Mouse (Mus musculus) MEL (cell line): ENCODE results near the gene Evi2a. TPM values are rescaled to one million over a fixed set of nuclear protein-coding genes. Genes with fewer than 3 reads are reported as not detected.
A peak's percentile ranks its signal among the peaks of the same experiment; 100 is the strongest.

Source experiments
- DNase-seq: peaks from one replicate; pipeline ENCODE4 v3.0.0; 2011; ENCODE audit warnings: low read depth, low spot score
- H3K27ac ChIP-seq: 2 replicates; pipeline ENCODE4 v1.5.1; 2012; ENCODE audit warnings: low read depth, mild to moderate bottlenecking, control low read depth, low read length, moderate library complexity; ENCODE audit not compliant: control insufficient read depth
- H3K27me3 ChIP-seq, 2 experiments: fragments of 150-350 bp in 1 of 2; sonication (generic) in 1 of 2; 2 replicates each; pipeline ENCODE4 v1.6.1; 2012; ENCODE audit warnings: low read length in 2 of 2, mild to moderate bottlenecking in 2 of 2, improper control_type of control experiment in 1 of 2, moderate library complexity in 1 of 2; ENCODE audit not compliant: insufficient read depth in 2 of 2, control insufficient read depth in 1 of 2
- H3K36me3 ChIP-seq, 2 experiments: 2 replicates each; pipeline ENCODE4 v1.6.1; 2012 to 2014; ENCODE audit warnings: low read length in 2 of 2, improper control_type of control experiment in 1 of 2, inconsistent platforms in 1 of 2, mild to moderate bottlenecking in 1 of 2; ENCODE audit not compliant: insufficient read depth in 2 of 2, control insufficient read depth in 1 of 2
- H3K4me1 ChIP-seq, 2 experiments: fragments of 150-350 bp in 1 of 2; sonication (generic) in 1 of 2; 2 replicates each; pipeline ENCODE4 v1.6.1; 2012; ENCODE audit warnings: low read length in 2 of 2, improper control_type of control experiment in 1 of 2, mild to moderate bottlenecking in 1 of 2; ENCODE audit not compliant: insufficient read depth in 2 of 2, control insufficient read depth in 1 of 2
- H3K4me3 ChIP-seq, 2 experiments: fragments of 150-350 bp in 1 of 2; sonication (generic) in 1 of 2; 2 replicates each; pipeline ENCODE4 v1.5.1; 2012; ENCODE audit warnings: low read depth in 2 of 2, low read length in 2 of 2, mild to moderate bottlenecking in 2 of 2, moderate library complexity in 2 of 2, control low read depth in 1 of 2, improper control_type of control experiment in 1 of 2; ENCODE audit not compliant: control insufficient read depth in 1 of 2, insufficient read depth in 1 of 2
- H3K79me2 ChIP-seq: 2 replicates; pipeline ENCODE4 v1.6.1; 2012; ENCODE audit warnings: mild to moderate bottlenecking, low read length, moderate library complexity; ENCODE audit not compliant: control insufficient read depth, poor library complexity, insufficient read depth
- H3K9ac ChIP-seq: 2 replicates; pipeline ENCODE4 v1.6.1; 2012; ENCODE audit warnings: low read depth, mild to moderate bottlenecking, control low read depth, low read length, moderate library complexity; ENCODE audit not compliant: control insufficient read depth, poor library complexity, severe bottlenecking
- H3K9me3 ChIP-seq: fragments of 150-350 bp; sonication (generic); replicated peaks from 2 replicates; pipeline ENCODE4 v1.6.1; 2012; ENCODE audit warnings: mild to moderate bottlenecking, low read length, improper control_type of control experiment, moderate library complexity; ENCODE audit not compliant: insufficient read depth
- CHD1 ChIP-seq: IDR thresholded peaks from 2 replicates; pipeline ENCODE4 v1.6.1; 2012; ENCODE audit warnings: low read depth, mild to moderate bottlenecking, inconsistent platforms, low read length, improper control_type of control experiment
- CTCF ChIP-seq, 3 experiments: IDR thresholded peaks in 2 of 3; conservative IDR thresholded peaks in 1 of 3; 2 replicates each; pipeline ENCODE4 v1.5.1; 2011 to 2012; ENCODE audit warnings: low read length in 3 of 3, low read depth in 2 of 3, mild to moderate bottlenecking in 2 of 3, improper control_type of control experiment in 1 of 3, inconsistent platforms in 1 of 3, mixed read lengths in 1 of 3, moderate library complexity in 1 of 3; ENCODE audit not compliant: control insufficient read depth in 1 of 3, insufficient read depth in 1 of 3, poor library complexity in 1 of 3, severe bottlenecking in 1 of 3
- ELF1 ChIP-seq: IDR thresholded peaks from 2 replicates; pipeline ENCODE4 v1.6.1; 2014; ENCODE audit warnings: low read depth, mild to moderate bottlenecking, inconsistent platforms, low read length, improper control_type of control experiment, moderate library complexity
- EP300 ChIP-seq, 2 experiments: IDR thresholded peaks; 2 replicates each; pipeline ENCODE4 v1.6.1; 2011; ENCODE audit warnings: improper control_type of control experiment in 2 of 2, low read length in 2 of 2, low read depth in 1 of 2, mild to moderate bottlenecking in 1 of 2
- GABPA ChIP-seq: IDR thresholded peaks from 2 replicates; pipeline ENCODE4 v1.6.1; 2012; ENCODE audit warnings: low read depth, mild to moderate bottlenecking, inconsistent platforms, low read length, improper control_type of control experiment, moderate library complexity
- NRF1 ChIP-seq: IDR thresholded peaks from 2 replicates; pipeline ENCODE4 v1.6.1; 2014; ENCODE audit warnings: low read depth, mild to moderate bottlenecking, inconsistent platforms, low read length, improper control_type of control experiment, moderate library complexity; ENCODE audit not compliant: poor library complexity, insufficient read depth, severe bottlenecking
- POLR2A ChIP-seq, 2 experiments: IDR thresholded peaks; 2 replicates each; pipeline ENCODE4 v1.6.1; 2011 to 2012; ENCODE audit warnings: low read length in 2 of 2, mild to moderate bottlenecking in 2 of 2, control low read depth in 1 of 2, improper control_type of control experiment in 1 of 2, low read depth in 1 of 2, moderate library complexity in 1 of 2; ENCODE audit not compliant: control insufficient read depth in 1 of 2, insufficient read depth in 1 of 2, poor library complexity in 1 of 2
- TCF12 ChIP-seq: IDR thresholded peaks from 2 replicates; pipeline ENCODE4 v1.6.1; 2014; ENCODE audit warnings: low read depth, mild to moderate bottlenecking, inconsistent platforms, low read length, improper control_type of control experiment, moderate library complexity
- ZMIZ1 ChIP-seq: IDR thresholded peaks from 2 replicates; pipeline ENCODE4 v1.6.1; 2012; ENCODE audit warnings: low read depth, mild to moderate bottlenecking, inconsistent platforms, low read length, improper control_type of control experiment, moderate library complexity
- ZNF384 ChIP-seq: IDR thresholded peaks from 2 replicates; pipeline ENCODE4 v1.6.1; 2012; ENCODE audit warnings: low read depth, mild to moderate bottlenecking, inconsistent platforms, low read length, improper control_type of control experiment
- polyA plus RNA-seq, 2 experiments: library from polyadenylated mRNA; stranded (reverse) in 1 of 2; unstranded in 1 of 2; fragments of >175 nt in 1 of 2; fragments of >200 nt in 1 of 2; gene quantifications; 2 replicates each; pipeline versions ENCODE4 v1.2.1 to v1.2.4; 2012; ENCODE audit warnings: low replicate concordance in 2 of 2, low read depth in 1 of 2; ENCODE audit not compliant: insufficient read length in 2 of 2, insufficient read depth in 1 of 2, missing spikeins in 1 of 2
- total RNA-seq: library from RNA; depleted of rRNA; stranded (reverse); fragments of 300-350 nt; gene quantifications from 2 replicates; pipeline ENCODE4 v1.2.3, GENCODE M21; 2012

The Evi2a gene
- total and polyA plus RNA-seq, 3 experiments, result 0.18 to 0.19 TPM; not detected in 1

- TF ChIP-seq EP300 (IDR thresholded peaks at IDR 0.05; ENCODE audit: low read depth in 1 of 2, low read length in 2 of 2), result peak in 1 of 2 experiments; percentile 45; a peak in 1 of 4 replicates
- TF ChIP-seq CHD1, result no peak
- TF ChIP-seq CTCF (IDR thresholded peaks at IDR 0.05 in 2 of 3, conservative IDR thresholded peaks at IDR 0.05 in 1 of 3; ENCODE audit: control insufficient read depth in 1 of 3, insufficient read depth in 1 of 3, low read depth in 2 of 3, low read length in 3 of 3, poor library complexity in 1 of 3, severe bottlenecking in 1 of 3), result no peak
- no peak for TF ChIP-seq TCF12
These were observed 3.2 kb downstream of the Evi2a start (continued) for GRCm38 (mm10) chr11:79527015-79527738.

- no peaks in the 10 kb centered on the region for H3K27me3 ChIP-seq
- H3K9me3 ChIP-seq, result no peaks in the 10 kb centered on the region
- TF ChIP-seq POLR2A (IDR thresholded peaks at IDR 0.05; ENCODE audit: control insufficient read depth in 1 of 2, insufficient read depth in 1 of 2, low read depth in 1 of 2, low read length in 2 of 2, poor library complexity in 1 of 2) (no peak), CHD1 (peak; percentile 50)
- peaks cover 11% of the 10 kb centered on the region for H3K79me2 ChIP-seq
- H3K27ac ChIP-seq, result peak overlapping the region; percentile 80
- peaks cover 28% of the 10 kb centered on the region in 2 experiments for H3K4me1 ChIP-seq
- peak overlapping the region; percentile 48 to 58 for H3K4me3 ChIP-seq
- peaks cover 0 to 49% of the 10 kb centered on the region in 2 experiments; a peak in 2 of 4 replicates for H3K36me3 ChIP-seq
- no peak for DNase-seq
- H3K9ac ChIP-seq, result peak overlapping the region; percentile 65
These were observed 3.9 kb downstream of the Evi2a start for GRCm38 (mm10) chr11:79526549-79526948.

GRCm38 (mm10) chr11:79524310-79524575 is 6.2 kb downstream of the Evi2a start:
- Histone ChIP-seq H3K9me3 (no peaks in the 10 kb centered on the region), H3K27ac (peak overlapping the region; percentile 98), H3K27me3 (no peaks in the 10 kb centered on the region), H3K9ac (peak overlapping the region; percentile 87)
- TF ChIP-seq GABPA (no peak), ZMIZ1 (no peak), ZNF384 (no peak), NRF1 (no peak), ELF1 (no peak)
- TF ChIP-seq, all 39 proteins: peak for 0
- no peak for DNase-seq
- Histone ChIP-seq H3K36me3 (peaks cover 0 to 68% of the 10 kb centered on the region in 2 experiments; a peak in 2 of 4 replicates), H3K4me1 (peaks cover 35 to 43% of the 10 kb centered on the region in 2 experiments), H3K4me3 (peak overlapping the region; percentile 66 to 85), H3K79me2 (peaks cover 23% of the 10 kb centered on the region)
